Mouse (Mus musculus) brain, adult 2 months (tissue): ENCODE data around the gene Slf2.

ENCODE experiments used
- DNase-seq: peaks from one replicate; pipeline ENCODE4 v3.0.0; 2011; ENCODE audit warnings: low read depth, low spot score

The Slf2 gene

GRCm38 (mm10) chr19:45030111-45030510 is 99.2 kb downstream of the Slf2 start:
- DNase-seq: peak; percentile 79

GRCm38 (mm10) chr19:45030746-45031693 is 100.1 kb downstream of the Slf2 start:
- DNase-seq: peak; percentile 95

GRCm38 (mm10) chr19:45031780-45032179 is 100.8 kb downstream of the Slf2 start:
- peak; percentile 92 for DNase-seq
